Mouse (Mus musculus) left cerebral cortex, adult 2 months (tissue): Measurements from ENCODE around the gene Gm4869. TPM values are rescaled to one million over a fixed set of nuclear protein-coding genes. Genes with fewer than 3 reads are reported as not detected.
A peak's percentile ranks its signal among the peaks of the same experiment; 100 is the strongest.
"Not testable (repeated sequence)": the region's sequence is repeated elsewhere in the genome, so short reads cannot be mapped to it uniquely, and the experiment has no call there.

Experiments used
- DNase-seq, 2 experiments: peaks; one replicate each; pipeline ENCODE4 v3.0.0; 2021 to 2022; ENCODE audit warnings: low spot score in 2 of 2, mixed read lengths in 1 of 2; ENCODE audit errors: extremely low spot score in 1 of 2
- H3K27ac ChIP-seq: fragments of 200-600 bp; 2 replicates; pipeline ENCODE4 v1.8.1; 2022
- H3K4me3 ChIP-seq: fragments of 200-600 bp; 2 replicates; pipeline ENCODE4 v1.8.1; 2022
- CTCF ChIP-seq: fragments of 200-600 bp; IDR thresholded peaks from 2 replicates; pipeline ENCODE4 v1.8.1; 2022; ENCODE audit warnings: antibody characterized with exemption, mild to moderate bottlenecking, moderate library complexity
- intact Hi-C: fragments of 180-260 bp; cut with DNase I; formaldehyde crosslinking; loops from one replicate; pipeline ENCODE4 v1.15.1; 2025
- total RNA-seq, 2 experiments: library from RNA; stranded (reverse); gene quantifications; 2 replicates each; pipeline ENCODE4 v1.2.3; 2021

Gm4869 gene
- total RNA-seq, 2 experiments from 2014 or later: not detected

- Histone ChIP-seq H3K4me3 (no peak overlapping the region), H3K27ac (no peak overlapping the region)
- no peak for DNase-seq
- TF ChIP-seq CTCF: peak; percentile 13
- intact Hi-C loops: no loop called here
These were observed 26.9 kb downstream of the Gm4869 start for GRCm38 (mm10) chr5:140472336-140472735.

- DNase-seq: no peak
- Histone ChIP-seq H3K27ac (no peak overlapping the region), H3K4me3 (no peak overlapping the region)
- intact Hi-C loops: no loop called here
- TF ChIP-seq CTCF: no peak
These were observed 36.0 kb downstream of the Gm4869 start for GRCm38 (mm10) chr5:140481458-140481857.

GRCm38 (mm10) chr5:140491142-140491541 lies 45.7 kb downstream of the Gm4869 start:
- intact Hi-C loops: no loop called here
- H3K27ac ChIP-seq: no peak overlapping the region
- H3K4me3 ChIP-seq: no peak overlapping the region
- no peak for DNase-seq
- TF ChIP-seq CTCF: no peak

- TF ChIP-seq CTCF: no peak
- no peak for DNase-seq
- no peak overlapping the region for H3K4me3 ChIP-seq
- intact Hi-C loops: no loop called here
- no peak overlapping the region for H3K27ac ChIP-seq
These were observed 47.3 kb downstream of the Gm4869 start for GRCm38 (mm10) chr5:140492684-140493233.

GRCm38 (mm10) chr5:140498176-140498575 lies 52.7 kb downstream of the Gm4869 start:
- H3K4me3 ChIP-seq: no peak overlapping the region
- no peak for DNase-seq
- no peak overlapping the region for H3K27ac ChIP-seq
- no peak for TF ChIP-seq CTCF
- intact Hi-C loops: no loop called here

- Histone ChIP-seq H3K27ac (no peak overlapping the region), H3K4me3 (no peak overlapping the region)
- intact Hi-C loops: no loop called here
- no peak for TF ChIP-seq CTCF
- no peak for DNase-seq
These were observed 55.3 kb downstream of the Gm4869 start for GRCm38 (mm10) chr5:140500736-140501135.

- no peak for TF ChIP-seq CTCF
- intact Hi-C loops: no loop called here
- no peak for DNase-seq
- Histone ChIP-seq H3K4me3 (no peak overlapping the region), H3K27ac (no peak overlapping the region)
These were observed 56.8 kb downstream of the Gm4869 start for GRCm38 (mm10) chr5:140501982-140502836.

GRCm38 (mm10) chr5:140502925-140503324 lies 57.5 kb downstream of the Gm4869 start:
- H3K27ac ChIP-seq, DNase-seq: not testable (repeated sequence)

GRCm38 (mm10) chr5:140505208-140505780 lies 59.8 kb downstream of the Gm4869 start, which contains the start of gene Chst12:
TSS of gene Chst12 (plus strand) at chr5:140505550.
- peak within 1 kb of the TSS; percentile 54 for H3K4me3 ChIP-seq
- peak within 1 kb of the TSS; percentile 80 for H3K27ac ChIP-seq
- DNase-seq: peak; percentile 99
- intact Hi-C loops: loop anchor here (2.0 kb wide), 1 partner anchor 86 kb away; the partner anchor contains the start of gene Eif3b
- no peak for TF ChIP-seq CTCF

More at GRCm38 (mm10) chr5:140502925-140503324, 57.5 kb downstream of the Gm4869 start:
- intact Hi-C loops, H3K4me3 ChIP-seq: not testable (repeated sequence)

- peak; percentile 24 to 30 for DNase-seq
- Histone ChIP-seq H3K4me3 (peak overlapping the region; percentile 54), H3K27ac (peak overlapping the region; percentile 80)
- intact Hi-C loops: no loop called here
- peak; percentile 11 for TF ChIP-seq CTCF
These were observed 60.8 kb downstream of the Gm4869 start for GRCm38 (mm10) chr5:140506096-140506794.

GRCm38 (mm10) chr5:140507466-140508208 lies 62.2 kb downstream of the Gm4869 start:
- no peak overlapping the region for H3K27ac ChIP-seq
- intact Hi-C loops: no loop called here
- no peak for DNase-seq
- no peak overlapping the region for H3K4me3 ChIP-seq
- TF ChIP-seq CTCF: no peak
